Mouse (Mus musculus) midbrain, embryonic 16.5 days (tissue): Measurements from ENCODE around the gene Hes6. TPM values are rescaled to one million over a fixed set of nuclear protein-coding genes. Genes with fewer than 3 reads are reported as not detected.

Experiments used
- ATAC-seq: fragments of 200-750 bp; cut with Nextera tagmentation; 2 replicates; pipeline ENCODE4 v1.8.0; 2017; ENCODE audit warnings: moderate TSS enrichment
- H3K27ac ChIP-seq: fragments of 300-500 bp; sonication (generic); 2 replicates; pipeline ENCODE4 v1.5.1; 2014; ENCODE audit warnings: mild to moderate bottlenecking, low read length, mixed read lengths
- H3K27me3 ChIP-seq: fragments of 300-500 bp; sonication (generic); 2 replicates; pipeline ENCODE4 v1.6.1; 2014; ENCODE audit warnings: low read depth, low read length, mixed read lengths; ENCODE audit not compliant: control insufficient read depth, insufficient read depth
- H3K36me3 ChIP-seq: fragments of 300-500 bp; sonication (generic); 2 replicates; pipeline ENCODE4 v1.6.1; 2014; ENCODE audit warnings: mild to moderate bottlenecking, low read length, moderate library complexity, mixed read lengths; ENCODE audit not compliant: control insufficient read depth, insufficient read depth
- H3K4me1 ChIP-seq: fragments of 300-500 bp; sonication (generic); 2 replicates; pipeline ENCODE4 v1.6.1; 2014; ENCODE audit warnings: mild to moderate bottlenecking, low read length, mixed read lengths; ENCODE audit not compliant: control insufficient read depth, insufficient read depth
- H3K4me2 ChIP-seq: fragments of 300-500 bp; sonication (generic); 2 replicates; pipeline ENCODE4 v1.6.1; 2014; ENCODE audit warnings: mild to moderate bottlenecking, low read length, mixed read lengths
- H3K4me3 ChIP-seq: fragments of 300-500 bp; sonication (generic); 2 replicates; pipeline ENCODE4 v1.5.1; 2014; ENCODE audit warnings: low read depth, mild to moderate bottlenecking, low read length, moderate library complexity, mixed read lengths
- H3K9ac ChIP-seq: fragments of 300-500 bp; sonication (generic); 2 replicates; pipeline ENCODE4 v1.6.1; 2014; ENCODE audit warnings: low read depth, low read length, mixed read lengths
- H3K9me3 ChIP-seq: fragments of 300-500 bp; sonication (generic); replicated peaks from 2 replicates; pipeline ENCODE4 v1.6.1; 2014; ENCODE audit warnings: mild to moderate bottlenecking, low read length, mixed read lengths; ENCODE audit not compliant: control insufficient read depth, poor library complexity, severe bottlenecking
- WGBS: fragments of 180-500 bp; shearing (Covaris S2); extraction: QIAGEN DNeasy Blood & Tissue Kit; methylation state at CpG from one replicate; pipeline ENCODE4 v1.1.7; 2014; 5-methylcytosine and 5-hydroxymethylcytosine counted together
- polyA plus RNA-seq: library from polyadenylated mRNA; unstranded; fragments of >200 nt; fragmentation: Nextera tagmentation; extraction: Ambion mirVana; gene quantifications from 2 replicates; pipeline ENCODE4 v1.2.1, GENCODE M21; 2015

The Hes6 gene
- polyA plus RNA-seq, 1 experiment from 2014 or later, result 153 TPM

DNA sequence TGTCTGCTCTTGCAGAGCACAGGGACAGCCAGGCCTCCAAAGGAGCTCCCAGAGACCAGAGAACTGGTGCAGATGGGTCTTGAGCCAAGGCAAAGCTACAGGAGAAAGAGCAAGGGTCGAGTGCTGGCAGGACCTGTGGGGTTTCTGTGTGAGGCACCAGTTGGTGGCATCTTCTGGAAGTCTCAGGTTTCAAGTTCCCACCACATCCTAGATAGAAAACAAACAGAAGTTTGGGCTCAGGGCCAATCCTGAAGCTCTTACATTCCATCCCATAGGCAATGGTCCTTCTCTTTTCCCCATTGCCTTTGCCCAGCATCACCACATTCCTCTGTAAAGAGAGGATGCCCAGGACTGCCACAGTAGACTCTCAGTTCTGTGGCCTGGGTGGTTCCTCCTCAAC is 8.9 kb downstream of the Hes6 start:
- 36% methylated on average over 1 of the region's 1 CpGs for WGBS
- no peak overlapping the region for H3K27ac ChIP-seq
- H3K9me3 ChIP-seq, result no peaks in the 10 kb centered on the region
- no peak for ATAC-seq
- H3K27me3 ChIP-seq, result no peaks in the 10 kb centered on the region
- no peak overlapping the region for H3K4me2 ChIP-seq
- no peaks in the 10 kb centered on the region for H3K4me1 ChIP-seq
- no peaks in the 10 kb centered on the region for H3K36me3 ChIP-seq
- no peak overlapping the region for H3K4me3 ChIP-seq
- no peak overlapping the region for H3K9ac ChIP-seq

DNA sequence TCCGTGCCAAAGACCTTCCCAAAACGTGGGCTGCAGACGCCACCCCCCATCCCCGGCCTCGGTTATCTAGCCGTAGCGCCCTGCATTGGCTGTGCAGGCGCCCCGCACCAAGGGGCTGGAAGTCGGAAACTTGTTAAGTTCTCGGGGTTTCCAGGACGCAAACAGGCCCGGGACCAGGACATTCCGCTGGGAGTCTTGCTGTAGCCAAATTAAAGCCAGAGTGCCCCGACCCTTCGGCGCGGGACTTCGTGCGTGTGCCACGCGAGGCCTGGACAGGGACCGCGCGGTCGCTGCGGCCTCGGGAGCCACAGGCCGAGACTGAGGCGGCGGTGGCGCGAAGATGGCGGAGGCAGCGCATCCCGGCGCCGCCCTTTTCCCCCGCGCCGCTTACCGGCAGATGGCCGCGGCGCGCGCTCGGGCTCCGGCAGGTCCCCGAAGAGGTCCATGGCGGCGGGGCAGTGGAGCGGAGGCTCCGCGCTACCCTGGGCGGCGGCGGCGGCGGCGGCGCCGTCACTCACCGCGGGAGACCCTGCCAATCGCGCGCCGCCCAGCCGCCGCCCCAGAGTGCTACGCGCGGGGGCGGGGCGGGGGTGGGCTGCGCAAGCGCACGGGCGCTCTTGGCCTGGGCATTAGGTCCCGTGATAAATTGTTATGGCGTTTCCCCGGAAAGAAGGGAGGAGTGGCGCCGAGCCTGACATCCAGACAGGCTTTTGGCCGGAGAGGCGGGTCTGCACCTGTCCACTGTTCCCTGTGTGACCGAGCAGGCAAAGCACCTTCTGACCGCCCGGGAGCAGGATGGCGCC is 15.4 kb downstream of the Hes6 start, which contains the start of gene Ilkap:
Gene Ilkap, minus strand, starts transcription at position 556 of the 803 bp plus-strand sequence.
- no peaks in the 10 kb centered on the region for H3K36me3 ChIP-seq
- peak; percentile 96 for ATAC-seq
- H3K4me1 ChIP-seq, result peaks cover 25% of the 10 kb centered on the region
- H3K27me3 ChIP-seq, result no peaks in the 10 kb centered on the region
- peak within 1 kb of the TSS; percentile 94 for H3K27ac ChIP-seq
- peak within 1 kb of the TSS; percentile 88 for H3K9ac ChIP-seq
- H3K4me2 ChIP-seq, result peak within 1 kb of the TSS; percentile 80
- no peaks in the 10 kb centered on the region for H3K9me3 ChIP-seq
- WGBS, result under 1% methylated on average over 83 of the region's 91 CpGs
- H3K4me3 ChIP-seq, result peak within 1 kb of the TSS; percentile 93

DNA sequence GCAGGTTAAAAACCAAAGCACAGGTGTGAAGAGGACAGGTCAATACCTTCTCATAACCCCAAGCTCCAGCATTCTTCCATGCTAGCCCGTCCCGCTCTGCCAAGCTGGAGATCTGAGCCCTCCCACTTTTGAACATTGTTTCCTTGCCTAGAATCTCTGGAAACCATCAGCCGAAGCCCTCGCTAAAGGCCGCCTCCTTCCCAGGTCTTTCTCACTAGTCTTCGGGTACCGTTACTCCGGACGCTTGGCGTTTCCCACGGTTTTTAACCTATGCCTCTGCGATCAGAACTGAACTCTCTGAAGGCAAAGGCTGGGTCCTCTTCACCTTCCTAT is 15.9 kb downstream of the Hes6 start:
- Histone ChIP-seq H3K4me2 (peak overlapping the region; percentile 80), H3K27ac (peak overlapping the region; percentile 94), H3K4me1 (peaks cover 25% of the 10 kb centered on the region), H3K4me3 (peak overlapping the region; percentile 93), H3K9ac (peak overlapping the region; percentile 88), H3K27me3 (no peaks in the 10 kb centered on the region), H3K36me3 (no peaks in the 10 kb centered on the region), H3K9me3 (no peaks in the 10 kb centered on the region)
- under 1% methylated on average over 12 of the region's 12 CpGs for WGBS
- no peak for ATAC-seq

DNA sequence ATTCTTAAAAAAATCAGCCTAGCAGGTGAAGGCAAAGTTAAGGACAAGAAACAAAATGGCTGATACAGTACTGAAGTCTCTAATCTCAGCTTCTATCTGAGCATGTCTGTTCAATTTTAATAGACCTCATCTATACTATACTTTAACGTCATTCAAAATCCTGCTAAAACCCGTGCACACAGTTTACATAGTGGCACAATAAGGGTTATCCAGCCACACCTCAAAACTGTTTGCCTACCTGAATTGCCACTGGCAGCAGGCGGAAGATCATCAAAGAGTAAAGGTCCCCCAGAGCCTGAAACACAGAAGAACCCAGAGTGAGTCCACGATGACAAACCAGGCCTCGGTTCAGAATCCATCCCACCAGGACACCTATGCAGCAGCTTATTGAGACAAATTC is 23.5 kb downstream of the Hes6 start:
- ATAC-seq, result no peak
- H3K9me3 ChIP-seq, result no peaks in the 10 kb centered on the region
- H3K4me3 ChIP-seq, result no peak overlapping the region
- H3K27me3 ChIP-seq, result no peaks in the 10 kb centered on the region
- no peak overlapping the region for H3K9ac ChIP-seq
- 96% methylated on average over 5 of the region's 5 CpGs for WGBS
- H3K27ac ChIP-seq, result no peak overlapping the region
- H3K4me2 ChIP-seq, result no peak overlapping the region
- H3K4me1 ChIP-seq, result peaks cover 4% of the 10 kb centered on the region
- peaks cover 34% of the 10 kb centered on the region for H3K36me3 ChIP-seq

DNA sequence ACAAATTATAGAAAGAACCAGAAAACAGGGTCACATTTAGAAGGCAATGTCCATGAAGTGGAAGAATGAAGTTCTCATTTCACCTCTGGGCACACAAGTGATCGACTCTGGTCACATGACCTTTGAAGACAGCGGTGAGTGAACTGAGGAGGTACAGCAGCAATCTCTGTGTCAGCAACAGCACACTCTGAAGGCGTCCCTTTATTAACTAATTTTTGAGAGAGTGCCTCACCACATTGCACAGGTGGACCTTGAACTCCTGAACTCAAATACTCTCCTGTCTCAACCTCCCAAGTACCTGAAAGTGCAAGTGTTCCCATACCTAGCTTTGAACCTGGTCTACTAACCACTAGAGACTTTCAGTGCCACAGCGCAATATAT is 32.8 kb downstream of the Hes6 start:
- Histone ChIP-seq H3K4me2 (no peak overlapping the region), H3K9me3 (no peaks in the 10 kb centered on the region), H3K27me3 (no peaks in the 10 kb centered on the region), H3K4me3 (no peak overlapping the region), H3K27ac (no peak overlapping the region), H3K9ac (no peak overlapping the region), H3K36me3 (peaks cover 46% of the 10 kb centered on the region), H3K4me1 (no peaks in the 10 kb centered on the region)
- WGBS, result 94% methylated on average over 4 of the region's 4 CpGs
- ATAC-seq, result no peak

DNA sequence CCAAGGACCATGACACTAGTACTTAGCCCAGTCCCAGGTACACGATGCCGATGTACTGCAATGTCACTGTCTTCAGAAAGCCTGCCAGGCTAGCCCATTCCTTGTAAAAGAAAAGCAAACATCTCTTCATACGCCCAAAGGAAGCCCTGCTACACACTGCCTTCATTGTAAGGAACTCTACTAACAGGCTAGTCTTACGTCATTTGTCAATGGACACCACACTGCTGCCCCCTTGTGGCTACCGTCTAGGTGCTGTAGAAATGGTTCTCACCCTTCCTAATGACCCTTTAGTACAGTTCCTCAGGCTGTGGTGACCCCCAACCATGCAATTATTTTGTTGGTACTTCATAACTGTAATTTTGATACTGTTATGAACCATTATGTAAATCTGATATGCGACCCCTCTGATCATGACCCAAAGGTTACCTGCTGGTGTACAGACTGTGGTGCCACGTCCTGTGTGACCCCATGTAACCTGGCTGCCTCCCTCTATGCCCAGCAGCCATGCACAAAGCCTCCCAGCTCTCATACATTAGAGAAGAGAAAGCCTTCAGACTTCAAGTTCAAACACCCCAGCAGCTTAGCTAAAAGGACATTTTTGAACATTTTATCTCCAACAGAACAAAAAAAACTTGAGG is 33.3 kb downstream of the Hes6 start:
- 58% methylated on average over 7 of the region's 7 CpGs for WGBS
- H3K27ac ChIP-seq, result no peak overlapping the region
- no peak overlapping the region for H3K9ac ChIP-seq
- peaks cover 48% of the 10 kb centered on the region for H3K36me3 ChIP-seq
- H3K4me3 ChIP-seq, result no peak overlapping the region
- H3K9me3 ChIP-seq, result no peaks in the 10 kb centered on the region
- no peaks in the 10 kb centered on the region for H3K4me1 ChIP-seq
- no peak overlapping the region for H3K4me2 ChIP-seq
- ATAC-seq, result peak; percentile 67
- no peaks in the 10 kb centered on the region for H3K27me3 ChIP-seq

DNA sequence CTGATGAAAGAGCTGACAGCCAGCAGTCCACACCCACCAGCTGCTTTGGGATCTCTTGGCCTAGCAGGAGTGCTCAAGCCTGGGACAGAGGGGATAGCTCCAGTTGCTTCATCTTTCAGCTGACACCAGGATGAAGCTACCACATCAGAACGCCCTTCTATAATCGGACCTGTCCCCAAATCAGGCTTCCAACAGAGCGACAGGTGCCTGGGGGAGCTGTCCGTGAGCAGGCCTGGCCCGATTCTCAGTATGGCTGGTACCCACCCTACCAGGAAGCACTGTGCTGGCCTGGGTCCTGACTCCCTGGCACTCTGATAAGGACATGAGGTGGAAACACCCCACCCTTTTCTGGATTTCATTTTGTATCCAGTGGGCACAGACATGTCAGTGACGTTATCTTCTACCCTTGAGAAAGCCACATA is 40.4 kb downstream of the Hes6 start:
- Histone ChIP-seq H3K27me3 (no peaks in the 10 kb centered on the region), H3K9ac (no peak overlapping the region), H3K4me1 (no peaks in the 10 kb centered on the region), H3K27ac (no peak overlapping the region), H3K36me3 (peaks cover 46% of the 10 kb centered on the region), H3K9me3 (no peaks in the 10 kb centered on the region), H3K4me2 (no peak overlapping the region), H3K4me3 (no peak overlapping the region)
- WGBS, result 92% methylated on average over 6 of the region's 6 CpGs
- no peak for ATAC-seq

DNA sequence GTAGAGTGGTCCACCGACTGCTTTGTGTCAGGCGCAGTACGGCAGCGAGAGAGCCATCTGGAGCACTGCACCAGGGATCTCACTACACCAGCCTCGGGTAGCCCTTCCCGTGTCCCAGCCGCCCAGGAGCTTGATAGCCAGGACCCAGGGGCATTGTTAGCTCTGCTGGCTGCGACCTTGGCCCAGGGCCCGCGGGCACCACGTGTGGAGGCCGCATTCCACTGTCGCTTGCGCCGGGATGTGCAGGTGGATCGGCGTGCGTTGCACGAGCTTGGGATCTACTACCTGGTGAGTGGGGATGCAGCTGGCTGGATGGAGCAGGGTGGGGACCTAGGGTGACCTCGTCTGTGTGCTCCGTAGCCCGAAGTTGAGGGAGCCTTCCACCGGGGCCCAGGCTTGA is 43.8 kb downstream of the Hes6 start:
- 87% methylated on average over 23 of the region's 23 CpGs for WGBS

DNA sequence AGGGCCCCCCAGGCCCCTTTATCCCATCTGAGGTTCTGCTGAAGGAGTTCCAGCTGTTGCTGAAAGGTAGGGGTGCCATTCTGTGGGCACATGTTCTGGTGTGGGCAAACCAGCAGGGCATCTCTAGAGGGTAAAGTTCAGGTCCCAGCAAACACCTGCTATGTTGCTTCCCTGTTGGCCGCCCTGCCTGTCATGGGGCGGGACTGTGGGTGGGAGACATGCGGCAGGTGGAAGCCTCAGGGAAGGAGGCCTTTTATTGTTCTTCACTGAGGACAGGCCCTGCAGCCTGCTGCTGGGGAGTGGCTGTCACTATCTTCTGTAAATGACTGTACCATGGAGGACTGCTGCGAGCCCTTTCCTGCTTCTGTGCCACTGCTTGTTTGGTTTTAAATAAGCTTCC is 44.4 kb downstream of the Hes6 start:
- no peak for ATAC-seq
- H3K27ac ChIP-seq, result no peak overlapping the region
- no peak overlapping the region for H3K4me3 ChIP-seq
- H3K4me2 ChIP-seq, result no peak overlapping the region
- H3K4me1 ChIP-seq, result peaks cover 4% of the 10 kb centered on the region; the same call in 1 of the 2 replicates
- peaks cover 19% of the 10 kb centered on the region for H3K36me3 ChIP-seq
- H3K9ac ChIP-seq, result no peak overlapping the region
- 72% methylated on average over 4 of the region's 4 CpGs for WGBS
- H3K9me3 ChIP-seq, result no peaks in the 10 kb centered on the region
- H3K27me3 ChIP-seq, result peaks cover 16% of the 10 kb centered on the region

More for the DNA sequence above, 43.8 kb downstream of the Hes6 start:
- Histone ChIP-seq H3K27ac (no peak overlapping the region), H3K4me2 (no peak overlapping the region), H3K4me1 (peaks cover 4% of the 10 kb centered on the region; the same call in 1 of the 2 replicates), H3K4me3 (no peak overlapping the region), H3K36me3 (peaks cover 26% of the 10 kb centered on the region), H3K9me3 (no peaks in the 10 kb centered on the region), H3K9ac (no peak overlapping the region), H3K27me3 (peaks cover 16% of the 10 kb centered on the region)
- no peak for ATAC-seq
